Mouse (Mus musculus) CD4-positive, CD25-positive, alpha-beta regulatory T cell, adult 4 months (primary cell): Measurements from ENCODE around the gene Grid2ip. TPM values are rescaled to one million over a fixed set of nuclear protein-coding genes. Genes with fewer than 3 reads are reported as not detected.
A peak's percentile ranks its signal among the peaks of the same experiment; 100 is the strongest.

Source experiments
- ATAC-seq: one replicate; pipeline ENCODE4 v1.8.0; 2017
- polyA plus RNA-seq, 2 experiments: library from polyadenylated mRNA; unstranded; fragments of 100-300 nt; shearing (Covaris generic); gene quantifications; one replicate each; pipeline ENCODE4 v1.2.1; 2017

The Grid2ip gene
- not detected for polyA plus RNA-seq

GRCm38 (mm10) chr5:143356686-143357388 lies at the start of gene Grid2ip:
Gene Grid2ip (plus strand): TSS chr5:143357338.
- no peak for ATAC-seq

- ATAC-seq: no peak
Observed at GRCm38 (mm10) chr5:143308825-143309224, 48.3 kb upstream of the Grid2ip start.

GRCm38 (mm10) chr5:143309916-143310315 lies 47.2 kb upstream of the Grid2ip start:
- ATAC-seq: no peak

GRCm38 (mm10) chr5:143311886-143312285 lies 45.3 kb upstream of the Grid2ip start:
- peak; percentile 50 for ATAC-seq

- ATAC-seq: no peak
Observed at GRCm38 (mm10) chr5:143314183-143314729, 42.9 kb upstream of the Grid2ip start.

- peak; percentile 86 for ATAC-seq
Observed at GRCm38 (mm10) chr5:143314730-143315513, 42.2 kb upstream of the Grid2ip start, which contains the start of gene E130309D02Rik. Gene E130309D02Rik (minus strand): TSS chr5:143315360.

GRCm38 (mm10) chr5:143315514-143315888 lies 41.6 kb upstream of the Grid2ip start:
- ATAC-seq: no peak

- ATAC-seq: no peak
Observed at GRCm38 (mm10) chr5:143316605-143317287, 40.4 kb upstream of the Grid2ip start.

- ATAC-seq: no peak
Observed at GRCm38 (mm10) chr5:143317288-143317610, 39.9 kb upstream of the Grid2ip start.

- peak; percentile 92 for ATAC-seq
Observed at GRCm38 (mm10) chr5:143328690-143329495, 28.2 kb upstream of the Grid2ip start, which contains the start of gene Zdhhc4. Gene Zdhhc4 (minus strand): TSS chr5:143329256.

GRCm38 (mm10) chr5:143333872-143334271 lies 23.3 kb upstream of the Grid2ip start:
- peak; percentile 59 for ATAC-seq

- no peak for ATAC-seq
Observed at GRCm38 (mm10) chr5:143334418-143335088, 22.6 kb upstream of the Grid2ip start.

GRCm38 (mm10) chr5:143335089-143335460 lies 22.1 kb upstream of the Grid2ip start:
- ATAC-seq: no peak

- ATAC-seq: no peak
Observed at GRCm38 (mm10) chr5:143336559-143336958, 20.6 kb upstream of the Grid2ip start.

- ATAC-seq: no peak
Observed at GRCm38 (mm10) chr5:143339603-143340002, 17.5 kb upstream of the Grid2ip start.

- no peak for ATAC-seq
Observed at GRCm38 (mm10) chr5:143346367-143346766, 10.8 kb upstream of the Grid2ip start.

GRCm38 (mm10) chr5:143356017-143356416 lies 1.1 kb upstream of the Grid2ip start:
- no peak for ATAC-seq

GRCm38 (mm10) chr5:143357564-143357963 lies 426 bp downstream of the Grid2ip start:
- ATAC-seq: no peak

- no peak for ATAC-seq
Observed at GRCm38 (mm10) chr5:143359263-143359662, 2.1 kb downstream of the Grid2ip start.

- no peak for ATAC-seq
Observed at GRCm38 (mm10) chr5:143360000-143360399, 2.9 kb downstream of the Grid2ip start.

GRCm38 (mm10) chr5:143361428-143361827 lies 4.3 kb downstream of the Grid2ip start:
- ATAC-seq: no peak
